Mouse (Mus musculus) spleen, adult 2 months (tissue): ENCODE data around the gene Zdhhc16.

ENCODE experiments used
- CTCF ChIP-seq: fragments of 200-500 bp; IDR thresholded peaks from 2 replicates; pipeline ENCODE4 v1.5.1; 2011; ENCODE audit warnings: mild to moderate bottlenecking, inconsistent platforms; ENCODE audit not compliant: insufficient read depth, insufficient read length, insufficient replicate concordance; ENCODE audit errors: extremely low read depth
- POLR2A ChIP-seq: fragments of 200-500 bp; IDR thresholded peaks from 2 replicates; pipeline ENCODE4 v1.6.1; 2011; ENCODE audit warnings: low read depth, low read length, inconsistent platforms

- TF ChIP-seq POLR2A (no peak; the same call in 1 of the 2 replicates), CTCF (no peak)
Observed at GRCm38 (mm10) chr19:41980819-41981594, 47.7 kb downstream of the Zdhhc16 start, which contains the start of gene Mms19.
